In the genomic region with DNA sequence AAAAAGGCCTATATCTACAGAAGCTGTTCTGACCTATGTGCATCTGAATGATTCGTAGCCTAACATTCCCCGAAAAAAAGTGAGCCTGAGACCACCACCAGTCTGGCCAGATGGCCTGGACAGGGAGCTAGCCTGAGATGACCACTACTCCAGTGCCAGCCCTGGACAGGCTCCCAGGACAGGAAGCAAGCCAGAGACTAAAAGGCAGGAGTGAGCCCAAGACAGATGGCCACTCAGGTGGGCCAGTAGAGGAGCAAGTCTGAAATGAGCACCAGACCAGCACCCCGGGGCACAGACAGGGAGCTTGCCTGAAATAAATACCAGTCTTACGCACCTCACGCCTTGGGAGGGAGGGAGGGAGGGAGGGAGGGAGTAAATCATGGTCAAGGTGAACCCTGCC, we compare ENCODE assay signal across 14 mouse cellular contexts. TPM values are rescaled to one million over a fixed set of nuclear protein-coding genes. Genes with fewer than 3 reads are reported as not detected.
DNase-seq lines count a peak whose midpoint lies in the region; TF ChIP-seq lines count a peak whose summit lies in the region.
"Had no signal": no experiment of that assay in that cellular context is flagged by ENCODE, and none has a peak within 500 bp of the region (broad histone marks: within the 10 kb centered on the region; RNA-seq: fewer than 3 reads in every experiment).

No protein-coding gene starts in this region.

- no peak for TF ChIP-seq CTCF in gastrocnemius, adult 2 months (IDR thresholded peaks at IDR 0.05)
- TF ChIP-seq CTCF in cerebellum, adult 2 months (IDR thresholded peaks at IDR 0.05; ENCODE audit: borderline replicate concordance, insufficient read depth, low read depth, low read length), result no peak
- TF ChIP-seq CTCF in lung, adult 2 months (IDR thresholded peaks at IDR 0.05; ENCODE audit: insufficient read depth, low read length), result no peak

- no peaks in the 10 kb centered on the region for H3K27me3 ChIP-seq in cerebellum, adult 2 months (ENCODE audit: control insufficient read depth, insufficient read depth, low read length)
- H3K27me3 ChIP-seq: forebrain, embryonic 12.5 days had no signal

- TF ChIP-seq POLR2A in cerebellum, adult 2 months (IDR thresholded peaks at IDR 0.05; ENCODE audit: borderline replicate concordance, insufficient read depth, low read length), result no peak
- TF ChIP-seq POLR2A in lung, adult 2 months (IDR thresholded peaks at IDR 0.05; ENCODE audit: borderline replicate concordance, extremely low read depth, low read depth, low read length), result no peak

- peaks cover 22% of the 10 kb centered on the region for H3K4me1 ChIP-seq in cerebellum, adult 2 months (ENCODE audit: control insufficient read depth, insufficient read depth, low read length)
- H3K4me1 ChIP-seq in lung, adult 2 months (ENCODE audit: control insufficient read depth, insufficient read depth, low read length), result no peaks in the 10 kb centered on the region
- H3K4me1 ChIP-seq: forebrain, embryonic 12.5 days had no signal

- no peak overlapping the region for H3K27ac ChIP-seq in gastrocnemius, adult 2 months
- H3K27ac ChIP-seq in cerebellum, adult 2 months (ENCODE audit: insufficient read depth, low read length), result no peak overlapping the region
- H3K27ac ChIP-seq: forebrain, embryonic 12.5 days; kidney, postnatal 0 days; stomach, postnatal 0 days had no signal

- WGBS in cerebellum, adult 2 months, result 5% methylated on average over 5 of the region's 5 CpGs
- WGBS in lung, adult 2 months, result 77% methylated on average over 5 of the region's 5 CpGs

- intact Hi-C loops in gastrocnemius, adult 2 months (cut with DNase I), result no loop called here

- H3K4me3 ChIP-seq in gastrocnemius, adult 2 months, result no peak overlapping the region
- H3K4me3 ChIP-seq in cerebellum, adult 2 months (replicated peaks; ENCODE audit: insufficient read depth, low read depth, low read length), result no peak overlapping the region
- no peak overlapping the region for H3K4me3 ChIP-seq in lung, adult 2 months (replicated peaks; ENCODE audit: extremely low read depth, low read depth, low read length)
- H3K4me3 ChIP-seq: forebrain, embryonic 12.5 days had no signal

- peak; percentile 56 for DNase-seq in gastrocnemius, adult 2 months
- no peak for DNase-seq in gastrocnemius, postnatal 25 days
- peak; percentile 95 for DNase-seq in brain, adult 2 months (ENCODE audit: low read depth, low spot score)
- DNase-seq in cerebellum, adult 2 months, result peak; percentile 84 to 90
- DNase-seq in cerebellum, postnatal 25 days, result peak; percentile 81 to 87
- no peak for DNase-seq in lung, postnatal 36 days
- DNase-seq in lung, adult 2 months, result no peak
- DNase-seq: adrenal gland, postnatal 25 days; kidney, adult 18-20 months; thymus, adult 2 months; thymus, postnatal 4 days had no signal

RNA-seq across cellular contexts. Expression of a gene that starts 11.8 kb away (rescaled TPM):
- total RNA-seq in gastrocnemius, adult 2 months (2021), result 10 to 100 TPM; 46.4 to 46.9 TPM
- total RNA-seq in gastrocnemius, postnatal 25 days (2021), result 10 to 100 TPM; 39.3 to 77.3 TPM
- 17.3 and 17.7 TPM in 2 replicates for polyA plus RNA-seq in cerebellum, adult 2 months (2012; rRNA removed)
- polyA plus RNA-seq in lung, adult 2 months (2012; rRNA removed), result 12.1 and 18.5 TPM in 2 replicates

RNA-seq across cellular contexts. Expression of a gene that starts 51.6 kb away (rescaled TPM):
- total RNA-seq in gastrocnemius, adult 2 months (2021), result 1 to 10 TPM; 1.8 to 2.9 TPM
- total RNA-seq in gastrocnemius, postnatal 25 days (2021), result 1 to 10 TPM; 2.8 TPM
- 8.4 and 10.8 TPM in 2 replicates for polyA plus RNA-seq in cerebellum, adult 2 months (2012; rRNA removed)
- polyA plus RNA-seq in lung, adult 2 months (2012; rRNA removed), result 9.4 and 11.5 TPM in 2 replicates

Comparison
In these comparisons a context has a peak if more than half of its experiments do, and no peak if none do; other contexts are left out.
1. DNase-seq: peak in gastrocnemius, adult 2 months (single experiment), brain, adult 2 months (single experiment), cerebellum, adult 2 months (2 of 2) and cerebellum, postnatal 25 days (2 of 2); none in gastrocnemius, postnatal 25 days (single experiment), lung, postnatal 36 days (single experiment) and lung, adult 2 months (single experiment).